Mouse (Mus musculus): ENCODE data around the gene Sh3gl1.

- TF ChIP-seq CTCF (IDR thresholded peaks at IDR 0.05; ENCODE audit: insufficient read depth, low read length): no peak
- TF ChIP-seq POLR2A (IDR thresholded peaks at IDR 0.05; ENCODE audit: borderline replicate concordance, extremely low read depth, low read depth, low read length): peak; percentile 84
Measured at GRCm38 (mm10) chr17:56009088-56009961, 27.1 kb downstream of the Sh3gl1 start.

Measured in lung, adult 2 months (tissue).